Comparison of ENCODE assay signal across 12 mouse cellular contexts in the genomic region with DNA sequence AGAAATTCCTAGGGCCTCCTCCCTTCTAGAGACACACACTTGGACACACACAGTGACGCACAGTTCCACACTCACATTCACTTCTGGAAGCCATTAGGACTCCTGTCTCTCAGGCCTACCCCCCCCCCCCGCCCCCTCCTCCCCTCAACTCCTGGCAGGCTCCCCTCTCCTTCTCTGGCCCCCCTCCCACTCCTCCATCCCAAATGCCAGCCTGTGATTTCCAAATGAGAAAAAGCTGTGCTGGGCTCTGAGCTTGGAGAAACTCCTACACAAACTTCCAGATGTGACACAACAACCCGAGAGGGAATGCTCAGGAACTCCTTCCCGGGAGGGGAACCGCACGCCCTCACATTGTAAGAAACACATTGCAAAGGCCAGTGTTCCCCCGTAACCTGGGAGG. TPM values are rescaled to one million over a fixed set of nuclear protein-coding genes. Genes with fewer than 3 reads are reported as not detected.
A peak's percentile ranks its signal among the peaks of the same experiment; 100 is the strongest.
DNase-seq lines count a peak whose midpoint lies in the region; ATAC-seq and TF ChIP-seq lines count a peak whose summit lies in the region.
"Had no signal": no experiment of that assay in that cellular context is flagged by ENCODE, and none has a peak within 500 bp of the region (broad histone marks: within the 10 kb centered on the region; RNA-seq: fewer than 3 reads in every experiment).

No protein-coding gene starts in this region.

- H3K27me3 ChIP-seq in heart, embryonic 14.5 days (ENCODE audit: control insufficient read depth, insufficient read depth, low read length) = peaks cover 37% of the 10 kb centered on the region
- H3K27me3 ChIP-seq in embryonic facial prominence, embryonic 14.5 days (replicated peaks; ENCODE audit: control insufficient read depth, insufficient read depth, low read length) = no peaks in the 10 kb centered on the region
- H3K27me3 ChIP-seq in hindbrain, postnatal 0 days (ENCODE audit: insufficient read depth, low read length) = no peaks in the 10 kb centered on the region
- peaks cover 25% of the 10 kb centered on the region for H3K27me3 ChIP-seq in neural tube, embryonic 11.5 days (ENCODE audit: control insufficient read depth, insufficient read depth, low read length)

- TF ChIP-seq CTCF in hindbrain, postnatal 0 days (IDR thresholded peaks at IDR 0.05; ENCODE audit: low read depth) = no peak

- H3K9ac ChIP-seq in heart, embryonic 14.5 days (ENCODE audit: low read length) = no peak overlapping the region
- H3K9ac ChIP-seq in embryonic facial prominence, embryonic 14.5 days (ENCODE audit: low read depth, low read length) = peak overlapping the region; percentile 92
- H3K9ac ChIP-seq in hindbrain, postnatal 0 days (replicated peaks; ENCODE audit: low read length) = no peak overlapping the region
- H3K9ac ChIP-seq in neural tube, embryonic 11.5 days (ENCODE audit: low read length) = no peak overlapping the region; the same call in 1 of the 2 replicates

- 58% methylated on average over 7 of the region's 7 CpGs for WGBS in heart, embryonic 14.5 days
- WGBS in embryonic facial prominence, embryonic 14.5 days = 21% methylated on average over 6 of the region's 7 CpGs
- 34% methylated on average over 6 of the region's 7 CpGs for WGBS in hindbrain, postnatal 0 days
- 41% methylated on average over 6 of the region's 7 CpGs for WGBS in neural tube, embryonic 11.5 days

- H3K27ac ChIP-seq in heart, embryonic 14.5 days (replicated peaks in 1 of 2; ENCODE audit: control insufficient read depth in 1 of 2, insufficient read depth in 1 of 2, low read depth in 2 of 2, low read length in 2 of 2) = no peak overlapping the region
- H3K27ac ChIP-seq in embryonic facial prominence, embryonic 14.5 days (replicated peaks; ENCODE audit: low read depth, low read length) = peak overlapping the region; percentile 97
- H3K27ac ChIP-seq in hindbrain, postnatal 0 days = no peak overlapping the region
- no peak overlapping the region for H3K27ac ChIP-seq in neural tube, embryonic 11.5 days (ENCODE audit: low read depth, low read length)

- no peak overlapping the region for H3K4me3 ChIP-seq in heart, embryonic 14.5 days (ENCODE audit: control insufficient read depth in 1 of 2, insufficient read depth in 1 of 2, low read depth in 1 of 2, low read length in 2 of 2)
- H3K4me3 ChIP-seq in embryonic facial prominence, embryonic 14.5 days (ENCODE audit: low read depth, low read length) = peak overlapping the region; percentile 81
- no peak overlapping the region for H3K4me3 ChIP-seq in hindbrain, postnatal 0 days (ENCODE audit: low read length)
- H3K4me3 ChIP-seq in neural tube, embryonic 11.5 days (ENCODE audit: low read depth, low read length) = no peak overlapping the region

- no peaks in the 10 kb centered on the region for H3K9me3 ChIP-seq in heart, embryonic 14.5 days (ENCODE audit: control insufficient read depth, low read length)
- H3K9me3 ChIP-seq in embryonic facial prominence, embryonic 14.5 days (ENCODE audit: control insufficient read depth, low read length) = no peaks in the 10 kb centered on the region
- H3K9me3 ChIP-seq in hindbrain, postnatal 0 days (ENCODE audit: low read length) = no peaks in the 10 kb centered on the region
- no peaks in the 10 kb centered on the region for H3K9me3 ChIP-seq in neural tube, embryonic 11.5 days (ENCODE audit: control insufficient read depth, low read length)

- intact Hi-C loops in heart, postnatal 25 days (cut with DNase I) = no loop called here

- H3K4me1 ChIP-seq in heart, embryonic 14.5 days (ENCODE audit: control insufficient read depth in 2 of 2, insufficient read depth in 2 of 2, low read length in 2 of 2) = peaks cover 35 to 54% of the 10 kb centered on the region in 2 experiments
- H3K4me1 ChIP-seq in embryonic facial prominence, embryonic 14.5 days (ENCODE audit: control insufficient read depth, insufficient read depth, low read length) = peaks cover 47% of the 10 kb centered on the region
- H3K4me1 ChIP-seq in hindbrain, postnatal 0 days (ENCODE audit: insufficient read depth, low read length) = peaks cover 24% of the 10 kb centered on the region
- peaks cover 52% of the 10 kb centered on the region for H3K4me1 ChIP-seq in neural tube, embryonic 11.5 days (ENCODE audit: control insufficient read depth, insufficient read depth, low read length)

- no peak for DNase-seq in heart, postnatal 25 days (ENCODE audit: low spot score)
- peak; percentile 92 for DNase-seq in embryonic facial prominence, embryonic 14.5 days (ENCODE audit: low spot score)
- DNase-seq in hindbrain, postnatal 0 days (ENCODE audit: low spot score) = no peak
- DNase-seq in neural tube, embryonic 11.5 days (ENCODE audit: low spot score) = no peak
- no peak for DNase-seq in gastrocnemius, adult 18-20 months (ENCODE audit: low spot score)
- DNase-seq in right cerebral cortex, postnatal 4 days = no peak
- no peak for DNase-seq in cerebellum, postnatal 36 days
- DNase-seq: B cell, adult 2 months; cerebellum, adult 18-20 months; right cerebral cortex, adult 18-20 months had no signal

- H3K36me3 ChIP-seq in heart, embryonic 14.5 days (ENCODE audit: control insufficient read depth, insufficient read depth, low read length) = no peaks in the 10 kb centered on the region
- H3K36me3 ChIP-seq in embryonic facial prominence, embryonic 14.5 days (ENCODE audit: control insufficient read depth, insufficient read depth, low read length) = 0 out of 2 replicates have a peak, but pooled peaks cover 10% of the 10 kb centered on the region
- no peaks in the 10 kb centered on the region for H3K36me3 ChIP-seq in hindbrain, postnatal 0 days (ENCODE audit: insufficient read depth, low read length)
- no peaks in the 10 kb centered on the region for H3K36me3 ChIP-seq in neural tube, embryonic 11.5 days (ENCODE audit: control insufficient read depth, insufficient read depth, low read length)

- no peak for ATAC-seq in heart, embryonic 14.5 days (ENCODE audit: insufficient number of reproducible peaks, insufficient read depth, low FRiP score, low read depth)
- no peak for ATAC-seq in embryonic facial prominence, embryonic 14.5 days (ENCODE audit: low read depth)
- no peak for ATAC-seq in hindbrain, postnatal 0 days
- ATAC-seq in neural tube, embryonic 11.5 days (ENCODE audit: insufficient read depth, low FRiP score, low TSS enrichment) = no peak

- H3K4me2 ChIP-seq in heart, embryonic 14.5 days (ENCODE audit: low read length) = 0 out of 2 replicates have a peak overlapping the region, but pooled peaks have one; percentile 2
- peak overlapping the region; percentile 61 for H3K4me2 ChIP-seq in embryonic facial prominence, embryonic 14.5 days (ENCODE audit: low read depth, low read length)
- peak overlapping the region; percentile 76 for H3K4me2 ChIP-seq in hindbrain, postnatal 0 days (ENCODE audit: low read depth, low read length)
- H3K4me2 ChIP-seq in neural tube, embryonic 11.5 days (ENCODE audit: low read depth) = 0 out of 2 replicates have a peak overlapping the region, but pooled peaks have one; percentile 20

RNA-seq across cellular contexts. Expression of a gene that starts 3.6 kb away (rescaled TPM):
- polyA plus RNA-seq in heart, embryonic 14.5 days (2014; fragmentation: Nextera tagmentation; extraction: Ambion mirVana) = 7.7 TPM in 2 replicates
- total RNA-seq in heart, postnatal 25 days (2021) = 10 to 100 TPM; 15.4 to 21.5 TPM
- polyA plus RNA-seq in embryonic facial prominence, embryonic 14.5 days (2014; fragmentation: Nextera tagmentation; extraction: Ambion mirVana) = 30.0 and 30.5 TPM in 2 replicates
- total RNA-seq in hindbrain, postnatal 0 days (2014; rRNA removed) = 87.7 and 90.3 TPM in 2 replicates
- polyA plus RNA-seq in hindbrain, postnatal 0 days (2015; fragmentation: Nextera tagmentation; extraction: Ambion mirVana) = 10.0 and 10.4 TPM in 2 replicates
- polyA plus RNA-seq in neural tube, embryonic 11.5 days (2014; fragmentation: Nextera tagmentation; extraction: Ambion mirVana) = 9.0 and 10.0 TPM in 2 replicates
- 1 to 10 TPM in 1 of 2 experiments, under 1 TPM in 1; 0.94 to 1.3 TPM for total RNA-seq in gastrocnemius, adult 18-20 months (2021)
- total RNA-seq: granulocyte monocyte progenitor cell, adult 5-6 weeks had no signal

RNA-seq across cellular contexts. Expression of a gene that starts 15.6 kb away (rescaled TPM):
- not detected in 2 replicates for polyA plus RNA-seq in heart, embryonic 14.5 days (2014; fragmentation: Nextera tagmentation; extraction: Ambion mirVana)
- total RNA-seq in heart, postnatal 25 days (2021) = under 1 TPM; 0.34 to 0.42 TPM
- polyA plus RNA-seq in embryonic facial prominence, embryonic 14.5 days (2014; fragmentation: Nextera tagmentation; extraction: Ambion mirVana) = 0.31 and 0.51 TPM in 2 replicates
- total RNA-seq in hindbrain, postnatal 0 days (2014; rRNA removed) = 1.5 and 11.8 TPM in 2 replicates
- 1.0 and 1.6 TPM in 2 replicates for polyA plus RNA-seq in hindbrain, postnatal 0 days (2015; fragmentation: Nextera tagmentation; extraction: Ambion mirVana)
- polyA plus RNA-seq in neural tube, embryonic 11.5 days (2014; fragmentation: Nextera tagmentation; extraction: Ambion mirVana) = 0.23 TPM in 1 of 2 replicates, not detected in the other
- total RNA-seq in gastrocnemius, adult 18-20 months (2021) = not detected
- total RNA-seq: granulocyte monocyte progenitor cell, adult 5-6 weeks had no signal

RNA-seq across cellular contexts. Expression of a gene that starts 29.4 kb away (rescaled TPM):
- 11.4 TPM in 2 replicates for polyA plus RNA-seq in heart, embryonic 14.5 days (2014; fragmentation: Nextera tagmentation; extraction: Ambion mirVana)
- total RNA-seq in heart, postnatal 25 days (2021) = 10 to 100 TPM; 26.7 to 29.7 TPM
- 4.3 and 6.6 TPM in 2 replicates for polyA plus RNA-seq in embryonic facial prominence, embryonic 14.5 days (2014; fragmentation: Nextera tagmentation; extraction: Ambion mirVana)
- 2.7 and 6.2 TPM in 2 replicates for total RNA-seq in hindbrain, postnatal 0 days (2014; rRNA removed)
- 3.6 and 3.7 TPM in 2 replicates for polyA plus RNA-seq in hindbrain, postnatal 0 days (2015; fragmentation: Nextera tagmentation; extraction: Ambion mirVana)
- polyA plus RNA-seq in neural tube, embryonic 11.5 days (2014; fragmentation: Nextera tagmentation; extraction: Ambion mirVana) = 0.68 and 0.72 TPM in 2 replicates
- not detected for total RNA-seq in gastrocnemius, adult 18-20 months (2021)
- total RNA-seq: granulocyte monocyte progenitor cell, adult 5-6 weeks had no signal

RNA-seq across cellular contexts. Expression of a gene that starts 51.2 kb away (rescaled TPM):
- 4.7 and 6.6 TPM in 2 replicates for polyA plus RNA-seq in heart, embryonic 14.5 days (2014; fragmentation: Nextera tagmentation; extraction: Ambion mirVana)
- 1 to 10 TPM in 1 of 2 experiments, under 1 TPM in 1; 0.68 to 1.1 TPM for total RNA-seq in heart, postnatal 25 days (2021)
- polyA plus RNA-seq in embryonic facial prominence, embryonic 14.5 days (2014; fragmentation: Nextera tagmentation; extraction: Ambion mirVana) = 1.4 and 4.1 TPM in 2 replicates
- total RNA-seq in hindbrain, postnatal 0 days (2014; rRNA removed) = 2.3 and 4.8 TPM in 2 replicates
- 1.1 and 1.5 TPM in 2 replicates for polyA plus RNA-seq in hindbrain, postnatal 0 days (2015; fragmentation: Nextera tagmentation; extraction: Ambion mirVana)
- 1.4 and 3.2 TPM in 2 replicates for polyA plus RNA-seq in neural tube, embryonic 11.5 days (2014; fragmentation: Nextera tagmentation; extraction: Ambion mirVana)
- total RNA-seq in gastrocnemius, adult 18-20 months (2021) = not detected

Comparison
In these comparisons a context has a peak if more than half of its experiments do, and no peak if none do; other contexts are left out.
1. H3K4me2 ChIP-seq: peak in every context shown above with its lines; median percentile 76 in hindbrain, postnatal 0 days; 61 in embryonic facial prominence, embryonic 14.5 days; 20 in neural tube, embryonic 11.5 days; 2 in heart, embryonic 14.5 days.